Mouse (Mus musculus) common myeloid progenitor, adult 5-6 weeks (primary cell): ENCODE measurements around the gene Sap25. TPM values are rescaled to one million over a fixed set of nuclear protein-coding genes. Genes with fewer than 3 reads are reported as not detected.

Experiments
- ATAC-seq: replicated peaks from 2 replicates; pipeline ENCODE4 v1.8.0; 2016; ENCODE audit warnings: low read depth, mild to moderate bottlenecking, moderate TSS enrichment, inconsistent platforms; ENCODE audit not compliant: poor library complexity, severe bottlenecking
- total RNA-seq: library from RNA; stranded (forward); fragments of 200-1000, 187-1606 nt; gene quantifications from 2 replicates; pipeline ENCODE4 v1.2.3, GENCODE M21; 2017

Gene Sap25
- total RNA-seq, 1 experiment from 2014 or later, result 9.3 TPM

- ATAC-seq, result no peak
Measured at GRCm38 (mm10) chr5:137689974-137690373, 48.8 kb downstream of the Sap25 start.

DNA sequence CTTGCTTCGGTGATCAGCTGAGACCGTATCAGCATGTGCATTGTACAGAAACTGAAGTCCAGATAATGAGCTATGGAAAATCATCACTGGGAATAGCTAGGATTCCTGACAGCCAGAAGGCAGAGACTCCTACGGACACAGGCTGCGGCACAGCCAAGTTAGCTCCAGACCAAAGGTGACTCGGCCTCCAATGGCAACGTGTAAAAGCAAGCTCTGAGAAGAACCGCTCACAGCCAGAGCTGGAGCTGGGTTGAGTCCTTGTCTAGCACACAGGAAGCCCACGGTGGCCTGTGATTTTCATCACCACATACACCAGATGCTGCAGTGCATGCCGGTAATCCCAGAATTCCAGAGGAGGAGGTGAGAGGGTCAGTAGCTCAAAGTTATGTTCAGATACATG is 49.4 kb downstream of the Sap25 start:
- no peak for ATAC-seq

GRCm38 (mm10) chr5:137691881-137692280 is 50.7 kb downstream of the Sap25 start:
- no peak for ATAC-seq

Other genes starting within 250 kb of the Sap25 start
- gene Zan, start 164.3 kb upstream of the Sap25 start, total RNA-seq, result 0.10 and 0.37 TPM in 2 replicates
- 21.6 and 38.0 TPM in 2 replicates for gene Pop7, start 138.8 kb upstream of the Sap25 start, total RNA-seq
- gene Gigyf1, start 122.8 kb upstream of the Sap25 start, total RNA-seq, result 6.7 and 12.5 TPM in 2 replicates
- gene Epo, start 108.1 kb upstream of the Sap25 start, total RNA-seq, result not detected in 2 replicates
- gene Gnb2, start 107.8 kb upstream of the Sap25 start, total RNA-seq, result 190 and 213 TPM in 2 replicates
- gene Actl6b, start 87.8 kb upstream of the Sap25 start, total RNA-seq, result not detected in 2 replicates
- 45.3 and 63.4 TPM in 2 replicates for gene Tfr2, start 71.5 kb upstream of the Sap25 start, total RNA-seq
- gene Mospd3, start 40.3 kb upstream of the Sap25 start, total RNA-seq, result 13.3 and 24.0 TPM in 2 replicates
- not detected in 2 replicates for gene Pcolce, start 27.6 kb upstream of the Sap25 start, total RNA-seq
- not detected in 2 replicates for gene Fbxo24, start 12.3 kb upstream of the Sap25 start, total RNA-seq
- gene Lrch4, start 12.2 kb upstream of the Sap25 start, total RNA-seq, result 17.0 and 33.8 TPM in 2 replicates
- gene Gm20605, start 12.2 kb upstream of the Sap25 start, total RNA-seq, result 6.0 and 6.5 TPM in 2 replicates
- gene Irs3, start 4.4 kb downstream of the Sap25 start, total RNA-seq, result not detected in 2 replicates
- gene Agfg2, start 43.4 kb downstream of the Sap25 start, total RNA-seq, result 10.1 and 15.7 TPM in 2 replicates
- 0.05 TPM in 1 of 2 replicates, not detected in the other for gene Nyap1, start 100.3 kb downstream of the Sap25 start, total RNA-seq
- gene Tsc22d4, start 104.4 kb downstream of the Sap25 start, total RNA-seq, result 86.7 and 97.2 TPM in 2 replicates
- 13.0 and 21.9 TPM in 2 replicates for gene Ppp1r35, start 137.5 kb downstream of the Sap25 start, total RNA-seq
- 27.4 and 33.1 TPM in 2 replicates for gene Mepce, start 146.3 kb downstream of the Sap25 start, total RNA-seq
- gene Zcwpw1, start 146.5 kb downstream of the Sap25 start, total RNA-seq, result 24.1 and 24.3 TPM in 2 replicates
- gene Pilra, start 194.9 kb downstream of the Sap25 start, total RNA-seq, result 0.69 and 2.1 TPM in 2 replicates
- 2.0 and 2.2 TPM in 2 replicates for gene Pilrb1, start 216.8 kb downstream of the Sap25 start, total RNA-seq
- 0.05 and 1.7 TPM in 2 replicates for gene Pilrb2, start 230.5 kb downstream of the Sap25 start, total RNA-seq